Mouse (Mus musculus): ENCODE results near the gene Cmip. TPM values are rescaled to one million over a fixed set of nuclear protein-coding genes. Genes with fewer than 3 reads are reported as not detected.
A peak's percentile ranks its signal among the peaks of the same experiment; 100 is the strongest.

Cmip gene
- polyA plus RNA-seq, 1 experiment from 2014 or later: 146 TPM

- Histone ChIP-seq H3K36me3 (ENCODE audit: control insufficient read depth, insufficient read depth, low read length) (no peaks in the 10 kb centered on the region), H3K4me3 (ENCODE audit: low read depth, low read length) (no peak overlapping the region), H3K4me1 (ENCODE audit: control insufficient read depth, insufficient read depth, low read length) (peaks cover 41% of the 10 kb centered on the region), H3K27me3 (ENCODE audit: control insufficient read depth, insufficient read depth, low read depth, low read length) (no peaks in the 10 kb centered on the region), H3K27ac (ENCODE audit: low read length) (0 out of 2 replicates have a peak overlapping the region, but pooled peaks have one; percentile 44), H3K9ac (ENCODE audit: low read depth, low read length) (no peak overlapping the region), H3K4me2 (ENCODE audit: low read length) (no peak overlapping the region), H3K9me3 (replicated peaks; ENCODE audit: control insufficient read depth, low read length, poor library complexity, severe bottlenecking) (no peaks in the 10 kb centered on the region)
- WGBS: 67% methylated on average over 7 of the region's 7 CpGs
- ATAC-seq: no peak
These were observed 43.3 kb downstream of the Cmip start for GRCm38 (mm10) chr8:117300188-117300587.

GRCm38 (mm10) chr8:117301457-117302041 lies 44.7 kb downstream of the Cmip start:
- no peak for ATAC-seq
- Histone ChIP-seq H3K9ac (ENCODE audit: low read depth, low read length) (no peak overlapping the region), H3K4me1 (ENCODE audit: control insufficient read depth, insufficient read depth, low read length) (peaks cover 44% of the 10 kb centered on the region), H3K4me3 (ENCODE audit: low read depth, low read length) (no peak overlapping the region), H3K27ac (ENCODE audit: low read length) (no peak overlapping the region), H3K36me3 (ENCODE audit: control insufficient read depth, insufficient read depth, low read length) (no peaks in the 10 kb centered on the region), H3K4me2 (ENCODE audit: low read length) (no peak overlapping the region), H3K9me3 (replicated peaks; ENCODE audit: control insufficient read depth, low read length, poor library complexity, severe bottlenecking) (no peaks in the 10 kb centered on the region), H3K27me3 (ENCODE audit: control insufficient read depth, insufficient read depth, low read depth, low read length) (no peaks in the 10 kb centered on the region)
- WGBS: 86% methylated on average over 12 of the region's 12 CpGs

GRCm38 (mm10) chr8:117302072-117302471 lies 45.2 kb downstream of the Cmip start:
- no peaks in the 10 kb centered on the region for H3K27me3 ChIP-seq (ENCODE audit: control insufficient read depth, insufficient read depth, low read depth, low read length)
- WGBS: 87% methylated on average over 11 of the region's 11 CpGs
- ATAC-seq: no peak
- no peak overlapping the region for H3K4me2 ChIP-seq (ENCODE audit: low read length)
- H3K36me3 ChIP-seq (ENCODE audit: control insufficient read depth, insufficient read depth, low read length): no peaks in the 10 kb centered on the region
- H3K9ac ChIP-seq (ENCODE audit: low read depth, low read length): no peak overlapping the region
- H3K4me1 ChIP-seq (ENCODE audit: control insufficient read depth, insufficient read depth, low read length): peaks cover 47% of the 10 kb centered on the region
- no peaks in the 10 kb centered on the region for H3K9me3 ChIP-seq (replicated peaks; ENCODE audit: control insufficient read depth, low read length, poor library complexity, severe bottlenecking)
- no peak overlapping the region for H3K4me3 ChIP-seq (ENCODE audit: low read depth, low read length)
- no peak overlapping the region for H3K27ac ChIP-seq (ENCODE audit: low read length)

GRCm38 (mm10) chr8:117303666-117304065 lies 46.8 kb downstream of the Cmip start:
- Histone ChIP-seq H3K4me3 (ENCODE audit: low read depth, low read length) (no peak overlapping the region), H3K36me3 (ENCODE audit: control insufficient read depth, insufficient read depth, low read length) (no peaks in the 10 kb centered on the region), H3K27ac (ENCODE audit: low read length) (no peak overlapping the region), H3K27me3 (ENCODE audit: control insufficient read depth, insufficient read depth, low read depth, low read length) (no peaks in the 10 kb centered on the region), H3K4me1 (ENCODE audit: control insufficient read depth, insufficient read depth, low read length) (peaks cover 54% of the 10 kb centered on the region), H3K4me2 (ENCODE audit: low read length) (no peak overlapping the region), H3K9me3 (replicated peaks; ENCODE audit: control insufficient read depth, low read length, poor library complexity, severe bottlenecking) (no peaks in the 10 kb centered on the region), H3K9ac (ENCODE audit: low read depth, low read length) (no peak overlapping the region)
- WGBS: 54% methylated on average over 9 of the region's 9 CpGs
- ATAC-seq: no peak

- Histone ChIP-seq H3K9me3 (replicated peaks; ENCODE audit: control insufficient read depth, low read length, poor library complexity, severe bottlenecking) (no peaks in the 10 kb centered on the region), H3K27ac (ENCODE audit: low read length) (no peak overlapping the region), H3K9ac (ENCODE audit: low read depth, low read length) (no peak overlapping the region), H3K4me2 (ENCODE audit: low read length) (no peak overlapping the region), H3K4me1 (ENCODE audit: control insufficient read depth, insufficient read depth, low read length) (peaks cover 40% of the 10 kb centered on the region), H3K4me3 (ENCODE audit: low read depth, low read length) (no peak overlapping the region), H3K27me3 (ENCODE audit: control insufficient read depth, insufficient read depth, low read depth, low read length) (no peaks in the 10 kb centered on the region), H3K36me3 (ENCODE audit: control insufficient read depth, insufficient read depth, low read length) (no peaks in the 10 kb centered on the region)
- no peak for ATAC-seq
- WGBS: 52% methylated on average over 5 of the region's 5 CpGs
These were observed 48.5 kb downstream of the Cmip start for GRCm38 (mm10) chr8:117305405-117305804.

GRCm38 (mm10) chr8:117306756-117307155 lies 49.9 kb downstream of the Cmip start:
- Histone ChIP-seq H3K4me3 (ENCODE audit: low read depth, low read length) (no peak overlapping the region), H3K27ac (ENCODE audit: low read length) (no peak overlapping the region), H3K4me2 (ENCODE audit: low read length) (no peak overlapping the region), H3K9me3 (replicated peaks; ENCODE audit: control insufficient read depth, low read length, poor library complexity, severe bottlenecking) (no peaks in the 10 kb centered on the region), H3K9ac (ENCODE audit: low read depth, low read length) (no peak overlapping the region), H3K27me3 (ENCODE audit: control insufficient read depth, insufficient read depth, low read depth, low read length) (no peaks in the 10 kb centered on the region), H3K4me1 (ENCODE audit: control insufficient read depth, insufficient read depth, low read length) (peaks cover 41% of the 10 kb centered on the region; the same call in 1 of the 2 replicates), H3K36me3 (ENCODE audit: control insufficient read depth, insufficient read depth, low read length) (no peaks in the 10 kb centered on the region)
- no peak for ATAC-seq
- WGBS: 83% methylated on average over 7 of the region's 7 CpGs

- Histone ChIP-seq H3K9ac (ENCODE audit: low read depth, low read length) (no peak overlapping the region), H3K4me1 (ENCODE audit: control insufficient read depth, insufficient read depth, low read length) (peaks cover 39% of the 10 kb centered on the region; the same call in 1 of the 2 replicates), H3K27me3 (ENCODE audit: control insufficient read depth, insufficient read depth, low read depth, low read length) (no peaks in the 10 kb centered on the region), H3K36me3 (ENCODE audit: control insufficient read depth, insufficient read depth, low read length) (no peaks in the 10 kb centered on the region), H3K4me3 (ENCODE audit: low read depth, low read length) (no peak overlapping the region), H3K27ac (ENCODE audit: low read length) (no peak overlapping the region), H3K4me2 (ENCODE audit: low read length) (no peak overlapping the region), H3K9me3 (replicated peaks; ENCODE audit: control insufficient read depth, low read length, poor library complexity, severe bottlenecking) (no peaks in the 10 kb centered on the region)
- ATAC-seq: no peak
- WGBS: 67% methylated on average over 8 of the region's 8 CpGs
These were observed 50.4 kb downstream of the Cmip start for GRCm38 (mm10) chr8:117307221-117307620.

- no peaks in the 10 kb centered on the region for H3K36me3 ChIP-seq (ENCODE audit: control insufficient read depth, insufficient read depth, low read length)
- WGBS: 85% methylated on average over 13 of the region's 13 CpGs
- no peak for ATAC-seq
These were observed 51.6 kb downstream of the Cmip start for GRCm38 (mm10) chr8:117308303-117309095.

GRCm38 (mm10) chr8:117309653-117310274 lies 52.9 kb downstream of the Cmip start:
- no peak overlapping the region for H3K4me3 ChIP-seq (ENCODE audit: low read depth, low read length)
- 95% methylated on average over 12 of the region's 12 CpGs for WGBS
- no peak overlapping the region for H3K9ac ChIP-seq (ENCODE audit: low read depth, low read length)
- H3K27ac ChIP-seq (ENCODE audit: low read length): no peak overlapping the region
- H3K9me3 ChIP-seq (replicated peaks; ENCODE audit: control insufficient read depth, low read length, poor library complexity, severe bottlenecking): no peaks in the 10 kb centered on the region
- H3K4me2 ChIP-seq (ENCODE audit: low read length): no peak overlapping the region
- H3K36me3 ChIP-seq (ENCODE audit: control insufficient read depth, insufficient read depth, low read length): no peaks in the 10 kb centered on the region
- H3K27me3 ChIP-seq (ENCODE audit: control insufficient read depth, insufficient read depth, low read depth, low read length): no peaks in the 10 kb centered on the region
- ATAC-seq: no peak
- peaks cover 29% of the 10 kb centered on the region for H3K4me1 ChIP-seq (ENCODE audit: control insufficient read depth, insufficient read depth, low read length)

More at GRCm38 (mm10) chr8:117308303-117309095, 51.6 kb downstream of the Cmip start:
- Histone ChIP-seq H3K4me3 (ENCODE audit: low read depth, low read length) (no peak overlapping the region), H3K4me1 (ENCODE audit: control insufficient read depth, insufficient read depth, low read length) (peaks cover 32% of the 10 kb centered on the region), H3K27ac (ENCODE audit: low read length) (no peak overlapping the region), H3K9me3 (replicated peaks; ENCODE audit: control insufficient read depth, low read length, poor library complexity, severe bottlenecking) (no peaks in the 10 kb centered on the region), H3K27me3 (ENCODE audit: control insufficient read depth, insufficient read depth, low read depth, low read length) (no peaks in the 10 kb centered on the region), H3K4me2 (ENCODE audit: low read length) (no peak overlapping the region), H3K9ac (ENCODE audit: low read depth, low read length) (no peak overlapping the region)

Data from midbrain, embryonic 16.5 days (tissue).